Comparison of ENCODE assay signal across 7 mouse cellular contexts in genomic region chr15:84235646-84236045, GRCm38 (mm10). TPM values are rescaled to one million over a fixed set of nuclear protein-coding genes. Genes with fewer than 3 reads are reported as not detected.
DNase-seq lines count a peak whose midpoint lies in the region; ATAC-seq and TF ChIP-seq lines count a peak whose summit lies in the region.

No protein-coding gene starts in this region.

- ATAC-seq in heart, embryonic 12.5 days (ENCODE audit: insufficient number of reproducible peaks, low FRiP score): peak; percentile 67
- no peak for ATAC-seq in liver, embryonic 12.5 days

- peak; percentile 78 for TF ChIP-seq EP300 in CH12.LX (IDR thresholded peaks at IDR 0.05; ENCODE audit: low read length)

- no peak for TF ChIP-seq CTCF in CH12.LX (conservative IDR thresholded peaks at IDR 0.05 in 1 of 2, IDR thresholded peaks at IDR 0.05 in 1 of 2; ENCODE audit: low read depth in 2 of 2, low read length in 2 of 2)

- H3K79me2 ChIP-seq in CH12.LX (replicated peaks; ENCODE audit: control insufficient read depth, extremely low read depth, insufficient read depth, poor library complexity, severe bottlenecking): no peaks in the 10 kb centered on the region

- no peak overlapping the region for H3K9ac ChIP-seq in CH12.LX (ENCODE audit: insufficient read depth, low read depth)
- H3K9ac ChIP-seq in heart, embryonic 12.5 days: no peak overlapping the region
- no peak overlapping the region for H3K9ac ChIP-seq in liver, embryonic 12.5 days

- H3K36me3 ChIP-seq in CH12.LX (replicated peaks in 1 of 2; ENCODE audit: control insufficient read depth in 1 of 2, insufficient read depth in 1 of 2, low read length in 1 of 2): no peaks in the 10 kb centered on the region
- H3K36me3 ChIP-seq in heart, embryonic 12.5 days: peaks cover 12% of the 10 kb centered on the region
- peaks cover 5% of the 10 kb centered on the region; the same call in 1 of the 2 replicates for H3K36me3 ChIP-seq in liver, embryonic 12.5 days

- no peak for TF ChIP-seq POLR2A in CH12.LX (IDR thresholded peaks at IDR 0.05; ENCODE audit: low read depth, low read length)

- no peaks in the 10 kb centered on the region for H3K27me3 ChIP-seq in CH12.LX (replicated peaks)
- H3K27me3 ChIP-seq in heart, embryonic 12.5 days (replicated peaks): no peaks in the 10 kb centered on the region
- H3K27me3 ChIP-seq in liver, embryonic 12.5 days (replicated peaks): peaks cover 23% of the 10 kb centered on the region

- peak; percentile 84 for DNase-seq in 3134 (ENCODE audit: extremely low read depth, insufficient read length, low spot score)
- DNase-seq in CH12.LX (ENCODE audit: extremely low read depth): peak; percentile 67
- no peak for DNase-seq in urinary bladder, postnatal 4 days (ENCODE audit: low spot score in 2 of 2)
- no peak for DNase-seq in urinary bladder, adult 2 months (ENCODE audit: low spot score)
- no peak for DNase-seq in MN1 (ENCODE audit: low spot score)

- H3K27ac ChIP-seq in CH12.LX (ENCODE audit: insufficient read depth, low read depth): no peak overlapping the region
- H3K27ac ChIP-seq in heart, embryonic 12.5 days (ENCODE audit: poor library complexity, severe bottlenecking): peak overlapping the region; percentile 45; the same call in 1 of the 2 replicates
- no peak overlapping the region for H3K27ac ChIP-seq in liver, embryonic 12.5 days

- in situ Hi-C loops in CH12.LX (cut with MboI; ENCODE audit: low pct_ligation_motif_present, low pct_unique_long_range_greater_than_20kb, low sequenced_read_pairs): no loop called here

- H3K4me1 ChIP-seq in CH12.LX (ENCODE audit: control insufficient read depth in 1 of 2, insufficient read depth in 2 of 2): peaks cover 16 to 43% of the 10 kb centered on the region in 2 experiments
- H3K4me1 ChIP-seq in heart, embryonic 12.5 days (replicated peaks): peaks cover 60% of the 10 kb centered on the region
- H3K4me1 ChIP-seq in liver, embryonic 12.5 days: peaks cover 67% of the 10 kb centered on the region

- H3K9me3 ChIP-seq in CH12.LX (replicated peaks; ENCODE audit: low read length): no peaks in the 10 kb centered on the region
- H3K9me3 ChIP-seq in heart, embryonic 12.5 days (replicated peaks): 0 out of 2 replicates have a peak, but pooled peaks cover 3% of the 10 kb centered on the region
- H3K9me3 ChIP-seq in liver, embryonic 12.5 days (replicated peaks): no peaks in the 10 kb centered on the region

- TF ChIP-seq RAD21 in CH12.LX (IDR thresholded peaks at IDR 0.05; ENCODE audit: low read depth, low read length): no peak

- 69% methylated on average over 7 of the region's 7 CpGs for WGBS in heart, embryonic 12.5 days
- WGBS in liver, embryonic 12.5 days (ENCODE audit: insufficient replicate concordance): 36% methylated on average over 7 of the region's 7 CpGs

- no peak overlapping the region for H3K4me2 ChIP-seq in CH12.LX (ENCODE audit: insufficient read depth, low read depth, poor library complexity, severe bottlenecking)
- H3K4me2 ChIP-seq in heart, embryonic 12.5 days: no peak overlapping the region
- H3K4me2 ChIP-seq in liver, embryonic 12.5 days: peak overlapping the region; percentile 8; the same call in 1 of the 2 replicates

- dilution Hi-C loops in CH12.LX (cut with MboI; ENCODE audit: extremely low pct_ligation_motif_present, extremely low pct_unique_long_range_greater_than_20kb, low sequenced_read_pairs): no loop called here

- no peak overlapping the region for H3K4me3 ChIP-seq in CH12.LX (replicated peaks in 1 of 3; ENCODE audit: low read depth in 2 of 3, low read length in 2 of 3, poor library complexity in 1 of 3)
- H3K4me3 ChIP-seq in heart, embryonic 12.5 days: no peak overlapping the region
- H3K4me3 ChIP-seq in liver, embryonic 12.5 days: no peak overlapping the region

TF ChIP-seq in CH12.LX, 34 proteins besides CTCF, POLR2A, EP300 and RAD21:
- TF ChIP-seq JUN (IDR thresholded peaks at IDR 0.05; ENCODE audit: insufficient read depth, low read depth, low read length) (no peak), IRF4 (IDR thresholded peaks at IDR 0.05; ENCODE audit: low read depth, low read length) (peak; percentile 86), E2F4 (IDR thresholded peaks at IDR 0.05; ENCODE audit: insufficient replicate concordance, low read depth, low read length) (no peak), TBP (conservative IDR thresholded peaks at IDR 0.05; ENCODE audit: low read depth, low read length) (0 out of 2 replicates have a peak, but pooled peaks have one; percentile 11), TCF12 (IDR thresholded peaks at IDR 0.05; ENCODE audit: low read depth, low read length) (0 out of 2 replicates have a peak, but pooled peaks have one; percentile 38), ETS1 (conservative IDR thresholded peaks at IDR 0.05; ENCODE audit: low read depth, low read length) (peak; percentile 66), MAX (IDR thresholded peaks at IDR 0.05; ENCODE audit: low read length) (0 out of 2 replicates have a peak, but pooled peaks have one; percentile 36), MEF2A (IDR thresholded peaks at IDR 0.05; ENCODE audit: borderline replicate concordance, low read depth, low read length) (peak; percentile 31; the same call in 1 of the 2 replicates), ZMIZ1 (IDR thresholded peaks at IDR 0.05; ENCODE audit: low read depth, low read length) (no peak), UBTF (IDR thresholded peaks at IDR 0.05; ENCODE audit: low read depth, low read length) (no peak), ZC3H11A (IDR thresholded peaks at IDR 0.05; ENCODE audit: low read depth, low read length) (no peak), ELF1 (IDR thresholded peaks at IDR 0.05; ENCODE audit: low read depth, low read length) (peak; percentile 49; the same call in 1 of the 2 replicates), BHLHE40 (IDR thresholded peaks at IDR 0.05; ENCODE audit: low read depth, low read length) (peak; percentile 89)

RNA-seq across cellular contexts. Expression of gene Parvb, which starts 3.8 kb away (rescaled TPM):
- total RNA-seq in CH12.LX (2012; rRNA removed) (0.04 and 0.17 TPM in 2 replicates), CH12.LX (2014; rRNA removed) (not detected in 2 replicates)
- polyA plus RNA-seq in CH12.LX (2012; ENCODE audit: insufficient read length, low read depth): 2.3 and 4.2 TPM in 2 replicates
- 13.5 and 13.8 TPM in 2 replicates for polyA plus RNA-seq in heart, embryonic 12.5 days (2016; fragmentation: Nextera tagmentation; extraction: Ambion mirVana)
- polyA plus RNA-seq in liver, embryonic 12.5 days (2016; fragmentation: Nextera tagmentation; extraction: Ambion mirVana): 7.5 and 10.0 TPM in 2 replicates
- polyA plus RNA-seq in urinary bladder, adult 2 months (2012; rRNA removed): 5.7 and 7.6 TPM in 2 replicates

RNA-seq across cellular contexts. Expression of gene Samm50, which starts 43.6 kb away (rescaled TPM):
- 55.3 and 63.8 TPM in 2 replicates for total RNA-seq in CH12.LX (2012; rRNA removed)
- total RNA-seq in CH12.LX (2014; rRNA removed): 79.3 and 85.9 TPM in 2 replicates
- polyA plus RNA-seq in CH12.LX (2012; ENCODE audit: insufficient read length, low read depth): 132 and 135 TPM in 2 replicates
- 122 and 125 TPM in 2 replicates for polyA plus RNA-seq in heart, embryonic 12.5 days (2016; fragmentation: Nextera tagmentation; extraction: Ambion mirVana)
- polyA plus RNA-seq in liver, embryonic 12.5 days (2016; fragmentation: Nextera tagmentation; extraction: Ambion mirVana): 110 and 112 TPM in 2 replicates
- polyA plus RNA-seq in urinary bladder, adult 2 months (2012; rRNA removed): 15.2 and 28.2 TPM in 2 replicates

Comparison
In these comparisons a context has a peak if more than half of its experiments do, and no peak if none do; other contexts are left out.
1. DNase-seq: peak in 3134 (single experiment) and CH12.LX (single experiment); none in urinary bladder, postnatal 4 days (0 of 2), urinary bladder, adult 2 months (single experiment) and MN1 (single experiment).